Mouse (Mus musculus): ENCODE results near the gene Ms4a6d. TPM values are rescaled to one million over a fixed set of nuclear protein-coding genes. Genes with fewer than 3 reads are reported as not detected.

Gene Ms4a6d
- total RNA-seq (2014; rRNA removed) (2.4 and 2.5 TPM in 2 replicates), polyA plus RNA-seq (2015; fragmentation: Nextera tagmentation; extraction: Ambion mirVana) (2.8 TPM in 2 replicates)

DNA sequence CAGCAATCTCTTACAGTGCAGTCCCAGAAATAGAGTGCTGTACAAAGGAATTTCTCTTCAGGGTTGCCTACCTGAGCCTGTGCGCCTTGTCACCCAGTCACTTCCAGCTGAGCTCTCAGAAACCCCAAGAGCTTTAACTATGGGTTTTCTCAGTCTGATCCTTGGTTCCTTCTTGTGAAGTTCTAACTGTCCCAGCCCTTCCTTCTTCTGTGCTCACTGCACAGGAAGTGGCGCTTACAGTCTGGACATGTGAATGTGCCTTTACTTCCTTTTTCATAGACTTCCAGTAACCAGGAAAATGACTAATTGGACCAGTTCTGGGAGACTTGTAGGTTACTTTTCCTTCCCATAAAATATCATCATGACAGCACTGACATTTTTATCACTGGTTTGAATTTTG is at the start of gene Ms4a6d:
TSS of gene Ms4a6d (minus strand) at position 247 of the 400 bp plus-strand sequence.
- no peaks in the 10 kb centered on the region for H3K27me3 ChIP-seq (ENCODE audit: insufficient read depth, low read length)
- TF ChIP-seq CTCF (IDR thresholded peaks at IDR 0.05; ENCODE audit: low read depth), result no peak
- no peak within 1 kb of the TSS for H3K4me2 ChIP-seq (ENCODE audit: low read depth)
- H3K27ac ChIP-seq (ENCODE audit: low read depth, low read length), result no peak within 1 kb of the TSS
- no peak within 1 kb of the TSS for H3K4me3 ChIP-seq (ENCODE audit: low read depth, low read length)
- H3K4me1 ChIP-seq (ENCODE audit: insufficient read depth), result no peaks in the 10 kb centered on the region
- H3K9ac ChIP-seq, result no peak within 1 kb of the TSS
- 93% methylated on average over 2 of the region's 2 CpGs for WGBS
- no peak for DNase-seq
- ATAC-seq, result no peak
- H3K36me3 ChIP-seq (ENCODE audit: insufficient read depth), result no peaks in the 10 kb centered on the region
- H3K9me3 ChIP-seq (ENCODE audit: low read length), result no peaks in the 10 kb centered on the region

GRCm38 (mm10) chr19:11649564-11649963 is 44.9 kb upstream of the Ms4a6d start:
- Histone ChIP-seq H3K9me3 (ENCODE audit: low read length) (no peaks in the 10 kb centered on the region), H3K4me2 (ENCODE audit: low read depth) (no peak overlapping the region), H3K4me1 (ENCODE audit: insufficient read depth) (no peaks in the 10 kb centered on the region), H3K27me3 (ENCODE audit: insufficient read depth, low read length) (no peaks in the 10 kb centered on the region), H3K4me3 (ENCODE audit: low read depth, low read length) (no peak overlapping the region), H3K27ac (ENCODE audit: low read depth, low read length) (no peak overlapping the region), H3K9ac (no peak overlapping the region), H3K36me3 (ENCODE audit: insufficient read depth) (no peaks in the 10 kb centered on the region)
- 0 out of 2 replicates have a peak, but pooled peaks have one; percentile 18 for ATAC-seq
- no peak for DNase-seq
- TF ChIP-seq CTCF (IDR thresholded peaks at IDR 0.05; ENCODE audit: low read depth), result no peak
- 87% methylated on average over 4 of the region's 4 CpGs for WGBS

DNA sequence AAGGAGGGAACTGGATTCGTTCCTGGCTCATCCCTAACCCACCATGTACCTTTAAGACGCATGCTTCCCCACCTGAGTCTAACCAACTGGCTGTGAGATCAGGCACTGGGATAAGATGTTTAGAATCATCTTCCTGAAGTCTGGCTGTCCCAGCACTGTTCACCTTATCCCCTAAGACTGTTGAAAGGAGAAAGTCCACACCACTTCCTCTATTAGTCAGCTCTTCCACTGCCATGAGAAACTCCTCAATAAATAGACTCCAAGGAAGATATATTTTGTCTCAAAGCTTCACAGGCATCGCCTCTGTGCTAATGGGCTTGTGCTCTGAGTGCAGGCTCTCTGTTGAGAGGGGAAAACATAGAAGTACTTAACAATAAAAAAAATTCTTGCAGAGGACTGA is 41.5 kb upstream of the Ms4a6d start:
- no peak for TF ChIP-seq CTCF (IDR thresholded peaks at IDR 0.05; ENCODE audit: low read depth)
- H3K9ac ChIP-seq, result no peak overlapping the region
- H3K4me3 ChIP-seq (ENCODE audit: low read depth, low read length), result no peak overlapping the region
- ATAC-seq, result no peak
- H3K36me3 ChIP-seq (ENCODE audit: insufficient read depth), result no peaks in the 10 kb centered on the region
- 85% methylated on average over 3 of the region's 3 CpGs for WGBS
- no peak overlapping the region for H3K4me2 ChIP-seq (ENCODE audit: low read depth)
- H3K27me3 ChIP-seq (ENCODE audit: insufficient read depth, low read length), result no peaks in the 10 kb centered on the region
- DNase-seq, result no peak
- no peak overlapping the region for H3K27ac ChIP-seq (ENCODE audit: low read depth, low read length)
- H3K9me3 ChIP-seq (ENCODE audit: low read length), result no peaks in the 10 kb centered on the region
- no peaks in the 10 kb centered on the region for H3K4me1 ChIP-seq (ENCODE audit: insufficient read depth)

DNA sequence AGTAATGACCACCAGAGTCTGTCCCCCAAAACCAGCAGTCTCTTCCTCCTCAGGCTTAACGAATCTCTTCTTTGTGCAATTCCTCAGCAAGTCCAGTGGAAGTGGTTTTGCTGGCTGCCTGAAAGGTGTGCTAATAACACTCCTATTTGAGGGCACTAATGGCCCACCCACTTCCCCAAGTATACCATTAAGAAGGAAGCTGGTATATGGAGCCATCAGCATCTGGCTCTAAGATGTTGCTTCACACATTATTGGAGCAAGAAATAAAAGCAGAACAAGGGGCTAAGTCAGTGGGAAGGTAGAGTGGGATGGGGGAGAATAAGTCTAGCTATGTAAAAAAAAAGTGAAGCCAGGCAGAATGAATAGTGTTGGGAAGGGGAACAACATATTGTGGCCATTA is 36.1 kb upstream of the Ms4a6d start, which contains the start of gene Ms4a3:
TSS of gene Ms4a3 (minus strand) at position 120 of the 400 bp plus-strand sequence.
- no peaks in the 10 kb centered on the region for H3K36me3 ChIP-seq (ENCODE audit: insufficient read depth)
- H3K9me3 ChIP-seq (ENCODE audit: low read length), result no peaks in the 10 kb centered on the region
- no peak within 1 kb of the TSS for H3K27ac ChIP-seq (ENCODE audit: low read depth, low read length)
- no peak for TF ChIP-seq CTCF (IDR thresholded peaks at IDR 0.05; ENCODE audit: low read depth)
- no peaks in the 10 kb centered on the region for H3K27me3 ChIP-seq (ENCODE audit: insufficient read depth, low read length)
- H3K4me2 ChIP-seq (ENCODE audit: low read depth), result no peak within 1 kb of the TSS
- no peaks in the 10 kb centered on the region for H3K4me1 ChIP-seq (ENCODE audit: insufficient read depth)
- no peak within 1 kb of the TSS for H3K4me3 ChIP-seq (ENCODE audit: low read depth, low read length)
- no peak within 1 kb of the TSS for H3K9ac ChIP-seq
- ATAC-seq, result no peak
- whole genome bisulfite sequencing, result 77% methylated on average over 1 of the region's 1 CpGs
- no peak for DNase-seq

DNA sequence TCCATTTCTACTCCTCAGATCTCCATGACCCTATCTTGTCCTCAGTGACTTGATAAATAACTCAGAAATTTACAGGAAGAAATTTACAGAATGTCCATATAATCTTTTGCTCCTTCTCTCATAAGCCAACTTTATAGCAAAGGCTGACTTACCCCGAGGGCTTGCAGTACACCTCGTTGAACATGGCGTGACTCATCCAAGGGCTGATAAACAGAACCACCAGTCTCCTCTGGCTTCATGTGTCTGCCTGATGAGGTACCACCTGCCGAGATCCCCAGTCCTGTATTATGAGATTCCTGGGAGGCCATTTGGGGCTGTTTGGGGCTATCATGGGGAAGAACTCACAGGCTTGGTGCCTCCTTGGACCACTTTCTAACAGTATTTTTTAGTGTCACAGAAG is 34.4 kb upstream of the Ms4a6d start:
- H3K9ac ChIP-seq, result no peak overlapping the region
- 81% methylated on average over 4 of the region's 4 CpGs for WGBS
- TF ChIP-seq CTCF (IDR thresholded peaks at IDR 0.05; ENCODE audit: low read depth), result no peak
- no peak for DNase-seq
- H3K36me3 ChIP-seq (ENCODE audit: insufficient read depth), result no peaks in the 10 kb centered on the region
- no peak overlapping the region for H3K27ac ChIP-seq (ENCODE audit: low read depth, low read length)
- no peaks in the 10 kb centered on the region for H3K4me1 ChIP-seq (ENCODE audit: insufficient read depth)
- no peak overlapping the region for H3K4me3 ChIP-seq (ENCODE audit: low read depth, low read length)
- no peak for ATAC-seq
- no peaks in the 10 kb centered on the region for H3K9me3 ChIP-seq (ENCODE audit: low read length)
- H3K27me3 ChIP-seq (ENCODE audit: insufficient read depth, low read length), result no peaks in the 10 kb centered on the region
- no peak overlapping the region for H3K4me2 ChIP-seq (ENCODE audit: low read depth)

- H3K4me3 ChIP-seq (ENCODE audit: low read depth, low read length), result no peak overlapping the region
- ATAC-seq (no peak), DNase-seq (no peak)
- WGBS, result 78% methylated on average over 5 of the region's 5 CpGs
- no peaks in the 10 kb centered on the region for H3K36me3 ChIP-seq (ENCODE audit: insufficient read depth)
- no peaks in the 10 kb centered on the region for H3K4me1 ChIP-seq (ENCODE audit: insufficient read depth)
- H3K4me2 ChIP-seq (ENCODE audit: low read depth), result no peak overlapping the region
- H3K9ac ChIP-seq, result no peak overlapping the region
- H3K9me3 ChIP-seq (ENCODE audit: low read length), result no peaks in the 10 kb centered on the region
- no peak for TF ChIP-seq CTCF (IDR thresholded peaks at IDR 0.05; ENCODE audit: low read depth)
- no peak overlapping the region for H3K27ac ChIP-seq (ENCODE audit: low read depth, low read length)
- H3K27me3 ChIP-seq (ENCODE audit: insufficient read depth, low read length), result no peaks in the 10 kb centered on the region
Observed at GRCm38 (mm10) chr19:11635572-11635971, 30.9 kb upstream of the Ms4a6d start.

GRCm38 (mm10) chr19:11634330-11634729 is 29.7 kb upstream of the Ms4a6d start:
- DNase-seq (no peak), ATAC-seq (no peak)
- no peak overlapping the region for H3K4me3 ChIP-seq (ENCODE audit: low read depth, low read length)
- no peaks in the 10 kb centered on the region for H3K36me3 ChIP-seq (ENCODE audit: insufficient read depth)
- H3K9ac ChIP-seq, result no peak overlapping the region
- TF ChIP-seq CTCF (IDR thresholded peaks at IDR 0.05; ENCODE audit: low read depth), result no peak
- no peaks in the 10 kb centered on the region for H3K27me3 ChIP-seq (ENCODE audit: insufficient read depth, low read length)
- H3K4me2 ChIP-seq (ENCODE audit: low read depth), result no peak overlapping the region
- no peak overlapping the region for H3K27ac ChIP-seq (ENCODE audit: low read depth, low read length)
- no peaks in the 10 kb centered on the region for H3K4me1 ChIP-seq (ENCODE audit: insufficient read depth)
- no peaks in the 10 kb centered on the region for H3K9me3 ChIP-seq (ENCODE audit: low read length)
- WGBS, result 76% methylated on average over 2 of the region's 2 CpGs

Data from forebrain, postnatal 0 days (tissue).